Mouse (Mus musculus): Measurements from ENCODE around the gene Ppil4.

The Ppil4 gene

DNA sequence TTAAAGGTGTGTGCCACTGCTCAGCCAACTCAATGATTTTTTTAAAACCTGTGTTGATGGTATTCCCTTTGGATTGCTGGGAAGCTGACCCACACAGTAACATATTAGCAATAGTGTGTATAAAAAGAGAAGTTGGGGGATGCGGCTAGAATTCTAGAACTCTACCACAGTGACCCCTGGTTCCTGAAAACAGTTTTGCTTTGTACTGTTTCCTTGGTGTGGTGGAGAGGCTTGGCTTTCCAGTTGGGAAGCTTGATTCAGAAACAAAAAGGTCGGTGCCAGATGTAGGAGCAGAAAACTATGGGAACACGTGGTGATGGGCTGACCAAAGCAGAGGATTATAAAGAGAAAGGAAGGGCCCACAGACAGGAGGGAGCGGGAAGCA lies 32.6 kb downstream of the Ppil4 start:
- no peak for DNase-seq

DNA sequence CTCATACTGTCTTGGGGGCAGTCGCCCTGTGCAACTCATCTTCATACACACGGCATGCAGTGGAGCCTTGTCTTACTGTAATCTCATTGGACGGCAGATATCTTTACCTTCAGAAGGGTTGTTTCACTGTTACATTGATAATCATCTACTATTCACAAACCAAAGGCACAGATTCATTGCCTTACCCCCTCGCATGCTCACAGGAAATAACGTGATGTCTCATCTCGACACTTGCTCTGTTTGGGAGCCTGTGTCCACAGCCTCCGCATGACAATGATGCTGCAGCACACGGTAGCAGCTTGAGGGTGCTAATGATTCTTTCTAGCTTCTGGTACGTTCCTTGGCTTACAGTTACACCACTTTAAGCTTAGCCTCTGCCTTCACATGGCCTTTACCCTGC lies 33.4 kb downstream of the Ppil4 start:
- no peak for DNase-seq

DNA sequence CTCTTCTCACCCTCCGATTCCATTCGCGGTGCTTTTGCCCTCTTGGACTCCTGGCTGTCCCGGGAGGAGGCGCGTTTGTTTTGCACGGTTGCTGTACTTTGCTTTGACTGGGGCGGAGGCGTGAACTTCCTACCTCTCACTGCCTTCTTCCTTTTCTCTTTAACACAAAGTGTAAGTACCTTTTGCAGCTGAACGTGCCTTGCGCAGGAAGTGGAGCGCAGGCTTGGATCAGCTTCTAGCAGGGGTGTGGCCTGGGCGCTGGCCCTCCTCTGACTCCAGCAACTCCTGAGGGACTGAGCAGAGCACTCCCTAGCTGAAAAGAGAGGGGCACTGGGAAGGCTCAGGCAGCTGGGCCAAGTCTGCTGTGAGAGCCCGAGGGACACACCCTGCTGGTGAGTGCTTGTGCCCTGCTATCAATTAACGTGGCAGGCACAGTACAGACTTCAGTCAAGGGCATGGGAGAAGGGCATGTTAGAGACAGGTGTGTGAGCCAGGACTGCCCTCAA lies 39.5 kb downstream of the Ppil4 start, which contains the start of gene Zc3h12d:
Zc3h12d (plus strand) TSS at position 300 of the 506 bp plus-strand sequence.
- DNase-seq: peak; percentile 64 to 66

DNA sequence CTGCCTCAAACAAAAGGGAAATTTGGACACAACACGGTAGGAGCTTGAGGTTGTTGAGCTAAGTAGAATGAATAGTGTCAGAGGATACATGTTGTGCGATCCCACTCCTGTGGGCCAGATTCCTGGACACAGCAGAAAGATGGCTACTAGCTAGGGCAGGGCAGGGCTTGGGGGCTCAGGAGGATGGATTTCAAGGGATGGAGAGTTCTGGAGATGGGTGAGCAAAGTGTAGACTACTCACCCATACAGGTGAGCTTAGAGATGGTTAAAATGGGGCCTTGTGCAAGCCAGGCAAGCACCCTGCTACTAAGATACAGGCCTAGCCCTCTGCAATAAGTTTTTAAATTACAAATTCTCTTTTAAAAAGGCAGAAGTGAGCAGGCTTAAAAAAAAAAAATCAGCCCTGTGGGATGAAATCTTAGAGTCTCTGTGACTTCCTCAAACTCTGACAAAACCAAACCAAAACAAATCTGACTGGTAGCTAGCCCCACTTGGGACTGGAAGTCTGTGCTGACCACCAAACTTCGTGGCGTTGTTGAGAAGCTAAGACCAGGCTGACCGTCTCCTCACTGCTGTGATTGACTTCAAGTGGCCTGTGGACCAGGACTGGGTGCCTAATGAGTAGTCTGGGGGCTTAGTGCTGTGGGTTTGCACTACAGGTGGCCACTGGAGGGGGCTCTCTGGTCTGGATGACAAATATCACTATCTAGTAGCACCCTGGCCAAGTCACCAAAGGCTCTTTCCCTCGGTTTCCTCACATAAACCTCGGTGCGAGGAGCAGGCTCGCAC lies 40.9 kb downstream of the Ppil4 start:
- peak; percentile 48 to 64 for DNase-seq

DNA sequence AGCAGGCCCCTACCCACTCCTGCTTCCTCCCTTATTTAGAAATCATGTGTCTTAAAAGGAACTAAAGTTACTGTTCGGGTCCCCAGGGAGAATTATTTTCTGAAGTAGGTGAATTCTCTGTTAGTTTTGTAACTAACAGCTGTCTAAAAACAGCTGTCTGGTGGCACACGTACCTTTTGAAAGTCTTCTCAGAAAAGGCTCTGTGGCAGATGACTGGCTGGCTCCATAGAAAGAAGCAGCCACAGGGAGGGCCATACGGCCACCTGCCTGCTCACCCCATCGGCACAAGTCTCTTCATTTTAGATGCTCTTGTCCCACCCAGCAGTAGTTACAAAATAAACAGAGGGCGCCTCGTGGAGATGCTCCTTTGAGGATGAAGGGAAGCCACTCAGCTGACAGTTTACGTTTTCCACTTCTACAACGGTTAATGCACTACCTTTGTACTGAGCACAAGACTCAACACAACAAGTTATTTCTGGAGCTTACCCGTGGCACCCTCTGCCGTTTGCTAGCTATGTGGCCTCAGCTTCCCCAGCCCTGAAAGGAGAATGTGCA lies 42.1 kb downstream of the Ppil4 start:
- DNase-seq: peak in 1 of 2 experiments; percentile 30

DNA sequence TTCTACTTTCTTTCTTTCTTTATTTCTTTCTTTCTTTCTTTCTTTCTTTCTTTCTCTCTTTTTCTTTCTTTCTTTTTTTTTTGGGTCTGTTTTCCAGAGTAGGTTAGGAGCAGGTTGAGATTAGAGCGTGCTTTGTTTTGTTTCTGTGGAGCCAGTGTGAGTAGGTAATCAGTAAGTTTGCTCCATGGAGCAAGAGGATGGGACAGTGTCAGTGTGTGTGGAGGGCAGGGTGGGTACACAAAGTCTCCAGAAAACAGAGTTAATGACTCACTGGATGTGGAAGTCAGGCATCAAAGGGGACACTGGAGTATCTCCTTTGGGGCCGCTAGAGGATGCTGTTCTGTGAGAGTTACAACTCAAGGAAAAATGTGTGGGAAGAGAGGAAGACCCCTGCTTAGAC lies 44.2 kb downstream of the Ppil4 start:
- DNase-seq: no peak

DNA sequence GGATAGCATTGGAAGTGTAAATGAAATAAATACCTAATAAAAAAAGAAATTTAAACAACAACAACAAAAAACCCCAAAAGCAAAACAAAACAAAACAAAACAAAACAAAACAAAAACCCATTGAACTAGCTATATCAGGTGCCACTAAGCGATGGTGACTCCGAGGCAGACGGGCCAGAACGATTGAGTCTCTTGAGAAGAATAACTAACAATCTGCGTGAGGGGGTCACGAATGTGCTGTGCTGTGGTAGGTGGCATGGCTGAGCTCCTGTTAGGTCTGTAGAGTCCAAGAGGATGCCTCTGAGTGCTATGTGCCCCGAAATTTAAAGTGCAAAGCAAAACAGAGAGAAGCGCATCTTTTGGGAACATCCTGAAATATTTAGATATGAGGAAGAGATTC lies 44.8 kb downstream of the Ppil4 start:
- no peak for DNase-seq

DNA sequence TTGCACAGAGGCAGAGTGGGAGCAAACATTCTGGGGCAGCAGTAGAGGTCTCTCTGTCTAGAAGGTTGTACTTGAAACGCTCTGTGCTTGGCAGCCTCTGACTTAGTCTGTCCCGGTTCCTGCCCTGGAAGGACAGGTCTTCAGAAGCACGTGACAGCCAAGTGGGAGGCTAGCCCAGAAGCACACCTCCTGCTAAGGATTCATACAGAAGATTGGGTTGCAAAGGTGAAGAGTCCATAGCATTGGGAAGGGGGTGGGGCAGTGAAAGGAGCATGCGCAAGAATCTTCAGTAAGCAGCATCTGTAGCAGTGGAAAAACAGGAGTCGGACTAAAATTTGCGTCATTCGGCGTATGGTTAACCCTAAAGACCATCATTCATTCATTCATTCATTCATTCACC lies 45.3 kb downstream of the Ppil4 start:
- no peak for DNase-seq

DNA sequence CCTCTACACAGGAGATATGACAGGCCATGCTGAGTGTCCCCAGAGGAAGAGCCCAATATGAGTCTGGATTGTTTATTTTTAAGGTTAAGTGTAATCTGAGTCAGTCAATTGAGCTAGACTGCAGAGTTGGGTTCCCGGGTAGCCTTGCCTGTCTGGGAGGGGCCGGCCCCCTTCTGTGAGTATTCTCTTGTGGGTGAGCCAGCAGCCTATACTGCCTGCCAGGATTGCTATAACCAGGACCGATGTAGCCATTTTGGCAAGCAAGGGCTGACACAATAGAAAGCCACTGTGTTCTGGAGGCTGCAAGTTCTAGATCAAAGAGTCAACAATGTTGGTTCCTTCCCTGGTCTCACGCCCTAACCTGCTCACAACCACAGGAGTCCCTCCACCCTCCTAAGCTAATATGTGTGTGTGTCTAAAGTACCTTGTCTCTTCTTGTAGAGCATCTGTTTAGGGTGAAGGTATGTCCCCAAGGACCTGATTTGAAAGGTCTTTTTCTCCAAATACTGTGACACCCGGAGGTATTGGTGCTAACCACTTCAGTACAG lies 46.3 kb downstream of the Ppil4 start:
- no peak for DNase-seq

DNA sequence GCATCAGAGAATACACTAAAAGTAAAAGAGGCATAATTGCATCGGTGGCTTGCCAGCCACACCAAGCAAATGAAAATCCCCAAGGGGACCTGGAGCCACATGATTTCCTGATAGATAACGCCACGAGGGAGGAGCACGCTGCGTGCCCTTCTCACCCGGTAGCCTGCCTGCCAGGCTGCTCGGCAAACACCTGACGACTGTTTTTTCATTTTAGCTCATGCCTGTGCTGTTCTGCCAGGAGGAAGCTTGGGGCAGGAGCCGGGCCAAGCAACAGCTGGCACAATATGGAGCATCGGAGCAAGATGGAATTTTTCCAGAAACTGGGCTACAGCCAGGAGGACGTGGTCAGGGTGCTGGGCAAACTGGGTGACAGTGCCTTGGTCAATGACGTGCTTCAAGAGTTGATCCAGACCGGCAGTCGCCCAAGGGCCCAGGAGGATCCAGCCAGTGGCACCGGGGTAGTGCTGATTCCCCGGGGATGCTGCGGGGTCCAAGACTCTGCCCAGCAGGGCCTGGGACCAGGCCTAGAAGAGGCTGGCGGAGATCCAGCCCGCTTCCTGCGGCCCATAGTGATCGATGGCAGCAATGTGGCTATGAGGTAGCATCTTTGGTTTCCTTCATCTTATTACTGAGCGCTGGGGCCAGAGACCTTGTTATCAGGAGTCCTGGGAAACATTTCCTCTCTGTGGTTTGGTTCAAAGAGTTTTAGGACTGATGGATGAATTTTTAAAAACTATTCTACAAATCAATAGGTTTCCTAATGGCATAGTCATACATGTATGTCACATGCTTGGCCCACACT lies 47.1 kb downstream of the Ppil4 start:
- DNase-seq: peak; percentile 53 to 61

DNA sequence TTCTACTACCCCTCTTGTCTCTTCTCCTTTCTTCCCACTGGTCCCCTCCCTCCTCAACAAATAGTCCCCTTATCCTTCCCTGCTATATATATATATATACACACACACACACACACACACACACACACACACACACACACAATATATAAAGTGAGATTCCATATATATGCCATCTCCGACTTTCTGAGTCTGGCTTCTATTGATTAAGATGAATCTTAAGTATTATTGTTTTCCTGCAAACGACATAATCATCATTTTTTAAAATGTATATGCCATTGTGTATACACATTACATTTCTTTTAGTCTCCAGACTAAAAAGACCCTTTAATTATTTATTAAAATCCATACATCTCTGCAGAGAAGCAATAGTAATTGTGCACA lies 47.7 kb downstream of the Ppil4 start:
- no peak for DNase-seq

DNA sequence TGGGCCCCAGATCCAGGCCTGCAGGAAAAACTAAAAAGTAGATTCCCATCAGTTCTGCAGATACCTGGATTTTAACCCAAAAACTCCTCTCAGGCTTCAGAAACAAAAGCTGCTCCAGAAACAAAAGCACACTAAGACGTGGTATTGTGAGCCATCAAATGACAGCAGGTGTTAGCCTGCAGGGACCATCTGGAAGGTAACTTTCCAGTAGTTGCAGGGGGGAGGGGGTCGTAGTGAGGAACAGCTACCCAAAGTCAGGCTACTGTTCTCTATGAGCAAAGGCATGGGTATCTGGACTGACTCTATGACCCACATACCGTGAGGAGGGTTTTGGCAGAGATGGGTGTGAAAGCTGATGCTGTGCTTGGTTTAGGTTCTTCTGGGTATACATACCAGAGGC lies 48.1 kb downstream of the Ppil4 start:
- DNase-seq: no peak

DNA sequence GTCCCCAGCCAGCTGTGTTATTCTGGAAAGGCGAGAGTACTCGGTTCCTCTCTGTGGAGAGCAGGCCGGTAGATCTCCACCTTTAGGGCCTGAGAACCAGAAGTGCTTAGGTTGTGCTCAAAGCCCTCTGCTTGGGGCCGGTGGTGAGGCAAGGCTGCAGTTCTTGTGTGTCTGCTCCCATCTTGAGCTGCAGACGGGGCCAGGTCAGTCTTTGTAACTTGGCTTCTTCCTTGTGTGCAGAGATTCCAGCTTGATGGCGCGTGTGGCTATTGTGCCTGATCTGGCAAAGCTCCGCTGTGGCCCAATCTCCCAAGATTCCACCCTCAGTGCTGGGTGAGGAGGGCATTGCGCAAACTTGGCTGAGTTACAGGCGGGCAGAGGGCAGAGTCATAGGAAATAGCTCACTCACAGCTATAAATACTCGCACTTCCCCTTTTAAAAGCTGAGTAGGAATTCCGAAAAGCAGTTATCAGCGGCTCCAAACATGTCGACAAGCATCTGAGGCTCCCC lies 48.9 kb downstream of the Ppil4 start:
- peak; percentile 49 to 60 for DNase-seq

DNA sequence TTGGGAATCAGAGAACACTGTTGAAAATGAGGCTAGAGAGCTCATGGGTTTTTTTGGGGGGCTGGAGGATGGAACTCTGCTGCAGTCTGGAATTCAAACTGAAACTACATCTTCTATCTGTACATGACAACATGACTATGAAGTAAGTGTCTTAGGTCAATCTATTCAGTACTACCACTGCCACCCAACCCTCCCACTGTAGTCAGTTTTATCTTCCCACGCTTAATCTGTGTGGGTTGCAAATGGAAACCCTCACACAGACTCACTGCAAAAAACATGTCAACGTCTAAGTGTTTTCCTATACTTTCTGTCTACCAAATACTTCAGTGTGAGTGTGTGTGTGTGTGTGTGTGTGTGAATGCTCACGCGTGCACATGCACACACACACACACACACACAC lies 50.5 kb downstream of the Ppil4 start:
- DNase-seq: no peak

DNA sequence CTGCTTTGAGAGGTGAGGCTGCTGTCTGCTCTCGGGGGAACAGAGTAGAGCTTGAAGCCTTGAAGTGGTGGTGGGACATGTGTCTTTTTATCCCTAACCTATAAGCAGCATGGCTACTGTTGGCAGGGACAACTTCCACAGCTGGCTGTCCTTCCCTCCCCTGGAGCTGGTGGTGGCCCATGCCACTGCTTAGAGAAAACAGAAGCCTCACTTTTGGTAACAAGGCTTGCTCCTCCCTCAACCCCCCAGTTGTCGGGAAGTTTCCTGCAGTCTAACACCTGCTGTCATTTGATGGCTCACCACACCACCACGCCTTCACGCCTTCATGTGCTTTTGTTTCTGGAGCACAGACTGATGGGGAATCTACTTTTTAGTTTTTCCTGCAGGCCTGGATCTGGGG lies 51.5 kb downstream of the Ppil4 start:
- no peak for DNase-seq

DNA sequence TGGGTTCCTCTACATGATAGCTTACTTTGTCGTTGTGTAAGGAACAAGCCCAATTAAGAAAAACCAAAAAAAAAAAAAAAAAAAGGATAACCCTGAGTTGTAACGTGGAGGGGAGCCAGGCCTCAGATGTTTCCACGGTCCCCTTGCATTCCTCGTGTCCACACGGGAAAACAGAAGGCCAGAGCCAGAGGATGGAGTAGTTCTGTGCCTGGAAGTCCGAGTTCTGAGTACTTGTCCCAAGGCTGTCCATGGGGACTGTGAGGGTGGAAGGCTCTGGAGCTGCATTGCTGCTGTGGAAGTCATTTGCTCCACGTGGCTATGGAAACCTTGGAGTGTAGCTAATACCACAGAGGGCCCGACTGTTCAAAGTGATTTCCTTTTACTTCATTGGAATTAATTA lies 52.4 kb downstream of the Ppil4 start:
- DNase-seq: no peak

DNA sequence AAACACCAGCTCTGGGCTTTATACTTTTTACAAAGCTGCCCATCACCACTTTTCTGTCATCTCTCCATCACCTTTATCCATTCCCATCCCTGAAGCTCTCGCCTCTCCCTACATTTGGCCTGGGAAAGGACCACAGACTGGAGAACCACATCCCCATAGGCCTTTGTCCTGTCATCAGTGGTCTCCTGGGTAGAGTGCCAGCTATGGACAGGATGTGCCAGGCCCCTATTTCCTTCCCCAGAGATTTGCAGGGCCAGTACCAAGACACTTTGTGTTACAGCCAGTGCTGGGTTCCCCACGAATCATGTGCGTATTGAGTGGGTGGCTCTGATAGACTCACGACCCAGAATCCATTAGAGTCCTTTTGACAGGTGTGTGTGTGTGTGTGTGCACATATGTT lies 53.3 kb downstream of the Ppil4 start:
- no peak for DNase-seq

DNA sequence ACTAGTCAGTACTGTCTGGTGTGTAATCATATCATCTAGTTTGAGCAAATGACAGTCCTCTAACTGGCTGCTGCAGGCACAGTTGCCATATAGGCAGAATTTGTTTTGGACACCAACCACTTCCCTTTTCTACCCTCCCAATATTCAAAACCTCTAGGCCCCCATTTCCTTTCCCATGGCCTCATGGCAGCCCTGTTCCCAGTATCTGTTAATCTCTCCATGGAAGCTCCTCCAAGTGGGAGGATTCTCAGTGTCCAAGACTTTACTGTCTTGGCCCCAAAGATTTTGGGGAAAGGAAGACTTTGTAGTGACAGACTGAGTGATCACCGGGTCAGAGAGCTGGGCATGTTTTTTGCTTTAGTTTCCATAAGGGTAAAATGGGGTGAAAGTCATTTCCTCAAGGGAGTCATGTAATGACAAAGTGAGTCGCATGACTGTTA lies 54.5 kb downstream of the Ppil4 start:
- no peak for DNase-seq

DNA sequence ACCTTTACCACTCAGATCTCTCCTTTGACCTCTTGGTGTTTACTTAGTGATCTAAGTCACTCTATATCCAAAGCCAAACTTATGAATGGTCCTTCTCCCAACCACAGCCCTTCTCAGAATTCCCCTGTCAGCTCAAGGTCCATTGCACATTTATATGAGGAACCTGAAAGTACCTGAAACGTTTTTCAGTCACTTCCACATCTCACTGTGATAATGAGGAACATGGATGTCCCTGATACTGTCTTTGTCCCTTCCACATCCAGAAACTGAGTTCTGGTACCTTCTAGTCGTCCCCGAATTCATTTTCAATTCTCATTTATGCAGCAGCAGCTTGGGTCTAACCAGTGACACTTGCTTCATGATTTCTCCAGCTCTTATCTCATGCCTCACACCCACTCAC lies 59.2 kb downstream of the Ppil4 start:
- no peak for DNase-seq

DNA sequence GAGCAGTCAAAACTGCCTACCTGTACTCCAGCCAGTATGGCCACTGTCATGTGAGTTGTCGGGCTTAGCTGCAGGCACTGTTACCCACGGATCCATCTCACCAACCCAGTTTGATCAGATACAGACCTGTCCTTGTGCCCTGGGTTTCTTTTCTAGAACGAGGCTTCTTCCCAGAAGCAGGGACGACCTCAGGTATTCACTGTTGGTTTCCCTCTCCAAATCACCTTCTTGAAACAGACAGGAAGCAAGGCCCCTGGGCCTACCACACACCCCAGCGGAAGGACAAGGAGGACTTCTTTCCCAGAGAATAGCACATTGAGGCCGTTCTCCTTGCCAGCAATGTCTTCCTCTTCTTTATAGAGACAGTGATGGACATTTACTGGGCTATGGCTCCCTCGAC lies 67.8 kb downstream of the Ppil4 start:
- DNase-seq: no peak

DNA sequence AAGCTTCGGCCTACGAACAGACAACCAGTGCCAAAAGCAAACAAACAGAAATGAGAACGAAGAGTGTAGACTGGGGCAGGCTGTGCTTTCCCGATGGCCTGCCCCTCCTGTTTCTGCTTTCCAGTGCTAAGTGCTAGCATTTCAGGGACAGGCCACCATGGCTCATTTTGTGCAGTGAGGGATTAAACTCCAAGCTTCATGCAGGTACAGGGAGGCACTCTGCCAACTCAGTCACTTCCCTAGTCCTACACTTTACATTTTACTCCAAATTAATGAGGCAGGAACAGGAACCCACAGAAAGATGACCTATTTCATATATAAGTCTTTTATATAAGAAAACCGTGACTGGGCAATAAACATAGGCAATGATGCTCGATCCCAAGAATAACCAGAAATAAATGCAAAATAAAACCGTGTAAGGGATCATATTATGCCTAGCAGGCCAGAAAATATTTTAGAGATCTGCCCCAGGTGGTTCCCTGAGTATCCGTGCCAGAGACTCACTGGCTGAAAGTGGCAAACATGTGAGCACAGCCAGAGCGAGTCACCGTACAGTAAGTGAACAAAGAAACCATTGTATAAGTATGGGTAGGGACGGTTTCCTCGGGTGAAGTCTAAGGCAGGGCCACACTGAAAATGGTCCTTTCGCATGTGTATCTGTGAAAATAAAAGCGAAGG lies 68.7 kb downstream of the Ppil4 start:
- DNase-seq: no peak

DNA sequence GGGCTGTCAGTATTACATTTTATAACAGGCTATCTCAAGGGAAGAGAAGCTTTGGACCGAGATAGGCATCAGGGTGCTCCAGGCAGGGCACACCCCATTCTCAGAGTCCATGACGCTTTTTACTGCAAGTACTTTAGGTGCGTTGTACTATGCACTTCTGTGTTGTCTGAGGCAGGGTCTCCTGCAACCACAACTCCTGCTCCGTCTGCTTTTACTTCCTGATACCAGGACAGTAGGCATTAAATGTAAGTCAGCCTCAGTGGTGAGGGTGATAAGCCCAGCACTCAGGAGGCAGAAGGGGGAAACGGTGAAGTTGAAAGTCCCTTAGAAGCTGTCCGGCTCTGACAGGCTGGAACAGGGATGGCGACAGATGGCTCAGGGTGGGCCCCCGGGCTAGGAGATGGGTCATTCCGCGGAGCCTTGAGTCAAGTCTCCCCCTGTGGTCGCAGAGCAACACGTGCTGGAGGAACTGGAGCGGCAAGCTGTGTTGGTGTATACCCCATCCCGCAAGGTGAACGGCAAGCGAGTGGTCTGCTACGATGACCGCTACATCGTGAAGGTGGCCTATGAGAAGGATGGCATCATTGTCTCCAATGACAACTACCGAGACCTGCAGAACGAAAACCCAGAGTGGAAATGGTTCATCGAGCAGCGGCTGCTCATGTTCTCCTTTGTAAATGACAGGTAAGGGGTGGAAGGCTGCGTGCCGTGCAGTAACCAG lies 69.4 kb downstream of the Ppil4 start:
- no peak for DNase-seq

Data from spleen, adult 18-20 months (tissue).